Mouse (Mus musculus) heart, postnatal 4 days (tissue): ENCODE measurements at regions not wholly inside any gene's neighbourhood (a gene's known extent, or its start where the extent isn't known, plus 50 kb on each side); places are given as distances from the start of the nearest gene placed in this dataset.
"Not testable (repeated sequence)": the region's sequence is repeated elsewhere in the genome, so short reads cannot be mapped to it uniquely, and the experiment has no call there.

Experiments used
- DNase-seq: peaks from one replicate; pipeline ENCODE4 v3.0.0; 2021

GRCm38 (mm10) chr1:35200656-35201055 lies 350.9 kb downstream of the Plekhb2 start:
- no peak for DNase-seq

- no peak for DNase-seq
Observed at GRCm38 (mm10) chr1:35201083-35201879, 351.5 kb downstream of the Plekhb2 start.

- no peak for DNase-seq
Observed at GRCm38 (mm10) chr1:35201880-35202220, 352.1 kb downstream of the Plekhb2 start.

GRCm38 (mm10) chr1:35202551-35202950 lies 352.8 kb downstream of the Plekhb2 start:
- no peak for DNase-seq

GRCm38 (mm10) chr1:35206834-35207529 lies 357.2 kb downstream of the Plekhb2 start:
- no peak for DNase-seq

GRCm38 (mm10) chr1:35212111-35212891 lies 362.5 kb downstream of the Plekhb2 start:
- DNase-seq = no peak

GRCm38 (mm10) chr1:35213875-35214274 lies 364.1 kb downstream of the Plekhb2 start:
- no peak for DNase-seq

- no peak for DNase-seq
Observed at GRCm38 (mm10) chr1:35216411-35216810, 366.6 kb downstream of the Plekhb2 start.

- not testable (repeated sequence) for DNase-seq
Observed at GRCm38 (mm10) chr1:35220215-35220614, 370.4 kb downstream of the Plekhb2 start.

- DNase-seq = no peak
Observed at GRCm38 (mm10) chr1:35220751-35221150, 371.0 kb downstream of the Plekhb2 start.

- DNase-seq = no peak
Observed at GRCm38 (mm10) chr1:35232592-35232991, 382.8 kb downstream of the Plekhb2 start.

- no peak for DNase-seq
Observed at GRCm38 (mm10) chr1:35238139-35238538, 388.4 kb downstream of the Plekhb2 start.

GRCm38 (mm10) chr1:35242849-35243248 lies 393.1 kb downstream of the Plekhb2 start:
- DNase-seq = no peak

- no peak for DNase-seq
Observed at GRCm38 (mm10) chr1:35243339-35243738, 393.6 kb downstream of the Plekhb2 start.

- DNase-seq = no peak
Observed at GRCm38 (mm10) chr1:35265125-35265524, 415.3 kb downstream of the Plekhb2 start.

GRCm38 (mm10) chr1:35266626-35267025 lies 416.9 kb downstream of the Plekhb2 start:
- peak; percentile 23 for DNase-seq

GRCm38 (mm10) chr1:35267883-35268282 lies 418.1 kb downstream of the Plekhb2 start:
- DNase-seq = no peak

- DNase-seq = no peak
Observed at GRCm38 (mm10) chr1:35274978-35275377, 425.2 kb downstream of the Plekhb2 start.
